Mouse (Mus musculus): ENCODE measurements around the gene Rbfox1. TPM values are rescaled to one million over a fixed set of nuclear protein-coding genes. Genes with fewer than 3 reads are reported as not detected.

Gene Rbfox1
- total and polyA plus RNA-seq, 3 experiments, result not detected

DNA sequence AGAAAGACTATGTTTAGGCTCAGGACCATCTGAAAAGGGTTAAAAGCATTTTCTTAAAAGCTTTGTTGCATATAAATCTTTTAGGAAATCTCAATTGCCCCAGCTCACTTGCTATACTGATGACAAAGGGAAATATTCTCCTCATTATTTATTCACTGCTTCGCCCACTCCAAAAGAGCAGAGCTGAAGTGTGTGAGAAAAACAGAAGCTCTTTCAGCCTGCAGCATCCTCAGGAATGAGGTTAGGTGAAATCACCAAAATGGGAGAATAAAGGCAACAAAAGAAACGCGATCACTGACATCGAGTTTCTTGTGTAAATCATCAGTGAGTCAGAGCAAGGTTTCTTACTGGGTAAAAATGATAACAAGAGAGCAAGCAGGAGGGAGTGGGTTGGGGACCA, 1469.0 kb downstream of the Rbfox1 start:
- Histone ChIP-seq H3K4me1 (ENCODE audit: insufficient read depth, low read depth, low read length) (no peaks in the 10 kb centered on the region), H3K9me3 (replicated peaks) (peaks cover 14% of the 10 kb centered on the region), H3K4me3 (ENCODE audit: low read depth, low read length) (no peak overlapping the region), H3K27me3 (ENCODE audit: insufficient read depth, low read length) (no peaks in the 10 kb centered on the region), H3K36me3 (replicated peaks) (no peaks in the 10 kb centered on the region)
- DNase-seq (ENCODE audit: low spot score) (no peak), ATAC-seq (ENCODE audit: extremely low read depth, insufficient number of reproducible peaks, low FRiP score, poor library complexity, severe bottlenecking) (no peak)
- TF ChIP-seq GATA1 (IDR thresholded peaks at IDR 0.05; ENCODE audit: borderline replicate concordance, low read length), result no peak
- TF ChIP-seq GATA2 (IDR thresholded peaks at IDR 0.05; ENCODE audit: borderline replicate concordance, low read depth, low read length), result no peak
- TF ChIP-seq TAL1 (conservative IDR thresholded peaks at IDR 0.05; ENCODE audit: low read depth, low read length), result no peak
- no peak for TF ChIP-seq POLR2AphosphoS5 (IDR thresholded peaks at IDR 0.05; ENCODE audit: insufficient replicate concordance, low read depth, low read length)

- Histone ChIP-seq H3K36me3 (replicated peaks) (no peaks in the 10 kb centered on the region), H3K9me3 (replicated peaks) (peaks cover 7% of the 10 kb centered on the region; the same call in 1 of the 2 replicates), H3K4me1 (ENCODE audit: insufficient read depth, low read depth, low read length) (no peaks in the 10 kb centered on the region), H3K4me3 (ENCODE audit: low read depth, low read length) (no peak overlapping the region), H3K27me3 (ENCODE audit: insufficient read depth, low read length) (no peaks in the 10 kb centered on the region)
- no peak for DNase-seq (ENCODE audit: low spot score)
- ATAC-seq (ENCODE audit: extremely low read depth, insufficient number of reproducible peaks, low FRiP score, poor library complexity, severe bottlenecking), result no peak
- TF ChIP-seq TAL1 (conservative IDR thresholded peaks at IDR 0.05; ENCODE audit: low read depth, low read length) (no peak), CTCF (IDR thresholded peaks at IDR 0.05; ENCODE audit: low read depth, low read length) (no peak), POLR2AphosphoS5 (IDR thresholded peaks at IDR 0.05; ENCODE audit: insufficient replicate concordance, low read depth, low read length) (no peak), GATA1 (IDR thresholded peaks at IDR 0.05; ENCODE audit: borderline replicate concordance, low read length) (no peak), GATA2 (IDR thresholded peaks at IDR 0.05; ENCODE audit: borderline replicate concordance, low read depth, low read length) (no peak)
These were observed 1473.9 kb downstream of the Rbfox1 start for GRCm38 (mm10) chr16:7359043-7359442.

GRCm38 (mm10) chr16:7360706-7361105, 1475.6 kb downstream of the Rbfox1 start:
- no peak overlapping the region for H3K4me3 ChIP-seq (ENCODE audit: low read depth, low read length)
- ATAC-seq (ENCODE audit: extremely low read depth, insufficient number of reproducible peaks, low FRiP score, poor library complexity, severe bottlenecking) (no peak), DNase-seq (ENCODE audit: low spot score) (no peak)
- TF ChIP-seq GATA2 (IDR thresholded peaks at IDR 0.05; ENCODE audit: borderline replicate concordance, low read depth, low read length) (no peak), TAL1 (conservative IDR thresholded peaks at IDR 0.05; ENCODE audit: low read depth, low read length) (no peak), CTCF (IDR thresholded peaks at IDR 0.05; ENCODE audit: low read depth, low read length) (no peak), POLR2AphosphoS5 (IDR thresholded peaks at IDR 0.05; ENCODE audit: insufficient replicate concordance, low read depth, low read length) (no peak), GATA1 (IDR thresholded peaks at IDR 0.05; ENCODE audit: borderline replicate concordance, low read length) (no peak)
- H3K9me3 ChIP-seq (replicated peaks), result peaks cover 9% of the 10 kb centered on the region
- H3K36me3 ChIP-seq (replicated peaks), result no peaks in the 10 kb centered on the region
- no peaks in the 10 kb centered on the region for H3K4me1 ChIP-seq (ENCODE audit: insufficient read depth, low read depth, low read length)
- H3K27me3 ChIP-seq (ENCODE audit: insufficient read depth, low read length), result no peaks in the 10 kb centered on the region

DNA sequence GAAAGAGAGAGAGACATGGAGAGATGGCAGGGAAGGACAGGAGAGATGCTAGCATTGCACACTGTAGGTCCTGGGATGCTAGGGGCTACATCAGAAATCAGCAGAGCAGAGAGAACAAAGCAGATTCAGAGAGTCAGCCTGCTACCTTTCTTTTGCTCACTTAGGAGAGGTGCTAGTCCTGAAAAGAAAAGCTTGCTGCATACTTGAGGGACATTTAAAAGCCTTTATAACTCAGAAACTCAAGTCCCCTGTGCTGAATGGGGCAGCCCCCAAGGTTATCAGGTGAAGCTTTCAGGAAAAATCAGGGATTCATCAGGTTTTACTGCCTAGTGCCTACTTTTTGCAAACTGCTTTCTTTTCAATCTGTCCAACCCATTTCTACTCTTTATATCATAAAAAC, 1480.7 kb downstream of the Rbfox1 start:
- no peak for DNase-seq (ENCODE audit: low spot score)
- H3K4me3 ChIP-seq (ENCODE audit: low read depth, low read length), result no peak overlapping the region
- H3K9me3 ChIP-seq (replicated peaks), result peaks cover 5% of the 10 kb centered on the region
- TF ChIP-seq TAL1 (conservative IDR thresholded peaks at IDR 0.05; ENCODE audit: low read depth, low read length) (no peak), POLR2AphosphoS5 (IDR thresholded peaks at IDR 0.05; ENCODE audit: insufficient replicate concordance, low read depth, low read length) (no peak), GATA2 (IDR thresholded peaks at IDR 0.05; ENCODE audit: borderline replicate concordance, low read depth, low read length) (no peak), CTCF (IDR thresholded peaks at IDR 0.05; ENCODE audit: low read depth, low read length) (no peak), GATA1 (IDR thresholded peaks at IDR 0.05; ENCODE audit: borderline replicate concordance, low read length) (no peak)
- H3K27me3 ChIP-seq (ENCODE audit: insufficient read depth, low read length), result no peaks in the 10 kb centered on the region
- no peaks in the 10 kb centered on the region for H3K36me3 ChIP-seq (replicated peaks)
- no peaks in the 10 kb centered on the region for H3K4me1 ChIP-seq (ENCODE audit: insufficient read depth, low read depth, low read length)
- ATAC-seq (ENCODE audit: extremely low read depth, insufficient number of reproducible peaks, low FRiP score, poor library complexity, severe bottlenecking), result no peak

DNA sequence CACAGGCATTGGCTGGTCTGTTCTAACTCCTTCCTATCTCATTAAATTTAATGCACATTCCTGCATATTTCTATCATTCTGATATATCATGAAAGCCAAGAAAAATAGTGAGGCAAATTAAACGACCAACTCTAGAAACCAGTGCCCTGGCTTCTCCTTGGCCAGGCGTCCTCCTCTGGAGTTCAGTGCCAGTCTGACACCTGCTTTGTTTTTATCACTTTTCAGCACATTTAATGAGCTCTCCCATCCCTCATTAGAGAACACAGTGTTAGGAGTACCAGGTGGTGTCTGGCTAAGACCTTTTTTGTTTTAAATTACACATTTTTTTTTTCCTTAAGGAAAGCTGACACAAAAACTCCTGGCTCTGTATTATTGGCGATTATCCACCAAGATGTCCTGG, 1489.0 kb downstream of the Rbfox1 start:
- H3K9me3 ChIP-seq (replicated peaks), result peaks cover 5% of the 10 kb centered on the region; the same call in 1 of the 2 replicates
- no peaks in the 10 kb centered on the region for H3K27me3 ChIP-seq (ENCODE audit: insufficient read depth, low read length)
- no peak for ATAC-seq (ENCODE audit: extremely low read depth, insufficient number of reproducible peaks, low FRiP score, poor library complexity, severe bottlenecking)
- TF ChIP-seq CTCF (IDR thresholded peaks at IDR 0.05; ENCODE audit: low read depth, low read length) (no peak), POLR2AphosphoS5 (IDR thresholded peaks at IDR 0.05; ENCODE audit: insufficient replicate concordance, low read depth, low read length) (no peak), TAL1 (conservative IDR thresholded peaks at IDR 0.05; ENCODE audit: low read depth, low read length) (no peak), GATA2 (IDR thresholded peaks at IDR 0.05; ENCODE audit: borderline replicate concordance, low read depth, low read length) (no peak)
- no peaks in the 10 kb centered on the region for H3K36me3 ChIP-seq (replicated peaks)
- H3K4me3 ChIP-seq (ENCODE audit: low read depth, low read length), result no peak overlapping the region
- DNase-seq (ENCODE audit: low spot score), result no peak
- no peaks in the 10 kb centered on the region for H3K4me1 ChIP-seq (ENCODE audit: insufficient read depth, low read depth, low read length)

DNA sequence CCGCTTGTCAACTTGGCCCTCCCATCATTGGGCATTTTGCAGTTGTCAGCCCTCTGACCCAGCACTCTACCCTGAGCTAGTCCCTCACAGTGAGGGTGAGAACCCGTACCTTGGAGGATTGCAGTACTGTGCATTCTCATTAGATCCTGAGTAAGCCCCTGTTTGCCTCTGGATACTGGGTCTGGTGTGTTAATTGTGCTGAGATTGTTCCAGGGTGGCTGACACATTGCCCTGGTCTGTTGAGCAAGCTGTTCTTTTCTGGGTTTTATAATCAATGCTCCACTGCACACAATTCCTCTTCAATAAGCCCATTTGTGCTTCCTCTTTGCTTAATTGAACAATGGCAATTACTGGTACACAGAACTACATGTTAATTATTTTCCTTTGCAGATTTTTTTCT, 1489.5 kb downstream of the Rbfox1 start:
- no peak overlapping the region for H3K4me3 ChIP-seq (ENCODE audit: low read depth, low read length)

GRCm38 (mm10) chr16:7396101-7396500, 1510.9 kb downstream of the Rbfox1 start:
- Histone ChIP-seq H3K4me3 (ENCODE audit: low read depth, low read length) (no peak overlapping the region), H3K36me3 (replicated peaks) (no peaks in the 10 kb centered on the region), H3K4me1 (ENCODE audit: insufficient read depth, low read depth, low read length) (no peaks in the 10 kb centered on the region), H3K9me3 (replicated peaks) (peaks cover 5% of the 10 kb centered on the region), H3K27me3 (ENCODE audit: insufficient read depth, low read length) (no peaks in the 10 kb centered on the region)
- ATAC-seq (ENCODE audit: extremely low read depth, insufficient number of reproducible peaks, low FRiP score, poor library complexity, severe bottlenecking) (no peak), DNase-seq (ENCODE audit: low spot score) (no peak)
- no peak for TF ChIP-seq CTCF (IDR thresholded peaks at IDR 0.05; ENCODE audit: low read depth, low read length)
- TF ChIP-seq GATA2 (IDR thresholded peaks at IDR 0.05; ENCODE audit: borderline replicate concordance, low read depth, low read length), result no peak
- no peak for TF ChIP-seq GATA1 (IDR thresholded peaks at IDR 0.05; ENCODE audit: borderline replicate concordance, low read length)
- no peak for TF ChIP-seq TAL1 (conservative IDR thresholded peaks at IDR 0.05; ENCODE audit: low read depth, low read length)
- no peak for TF ChIP-seq POLR2AphosphoS5 (IDR thresholded peaks at IDR 0.05; ENCODE audit: insufficient replicate concordance, low read depth, low read length)

More for the DNA sequence above, 1489.5 kb downstream of the Rbfox1 start:
- Histone ChIP-seq H3K4me1 (ENCODE audit: insufficient read depth, low read depth, low read length) (no peaks in the 10 kb centered on the region), H3K36me3 (replicated peaks) (no peaks in the 10 kb centered on the region), H3K9me3 (replicated peaks) (peaks cover 5% of the 10 kb centered on the region; the same call in 1 of the 2 replicates), H3K27me3 (ENCODE audit: insufficient read depth, low read length) (no peaks in the 10 kb centered on the region)
- ATAC-seq (ENCODE audit: extremely low read depth, insufficient number of reproducible peaks, low FRiP score, poor library complexity, severe bottlenecking) (no peak), DNase-seq (ENCODE audit: low spot score) (no peak)
- TF ChIP-seq POLR2AphosphoS5 (IDR thresholded peaks at IDR 0.05; ENCODE audit: insufficient replicate concordance, low read depth, low read length) (no peak), GATA2 (IDR thresholded peaks at IDR 0.05; ENCODE audit: borderline replicate concordance, low read depth, low read length) (no peak)
